19 mouse cellular contexts compared by ENCODE assay signal in the genomic region with DNA sequence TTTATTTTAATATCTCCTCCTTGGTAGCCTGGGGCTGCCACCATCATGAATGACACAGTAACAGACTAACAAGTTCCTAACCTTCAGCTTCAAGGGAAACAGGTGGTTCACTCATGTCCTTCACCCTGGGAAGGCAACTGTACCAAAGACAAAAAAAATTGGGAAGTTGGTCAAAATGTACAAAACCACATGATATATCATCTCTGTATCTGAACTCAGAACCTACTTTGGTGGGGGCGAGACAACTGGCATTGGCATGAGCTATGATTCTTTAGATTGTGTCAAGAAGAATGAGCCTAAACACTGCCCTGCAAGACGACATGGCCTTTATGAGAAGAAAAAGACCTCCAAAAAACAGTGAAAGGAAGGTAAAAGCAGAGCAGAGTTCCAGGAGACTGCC.
"Had no signal": no experiment of that assay in that cellular context is flagged by ENCODE, and none has a peak within 500 bp of the region (broad histone marks: within the 10 kb centered on the region; RNA-seq: fewer than 3 reads in every experiment).

No protein-coding gene starts in this region.

- ATAC-seq: midbrain, embryonic 16.5 days had no signal

- H3K27me3 ChIP-seq: midbrain, embryonic 12.5 days; neural tube, embryonic 13.5 days; neural tube, embryonic 15.5 days; stomach, embryonic 15.5 days had no signal

- H3K9me3 ChIP-seq: midbrain, embryonic 10.5 days; midbrain, embryonic 12.5 days; neural tube, embryonic 13.5 days; neural tube, embryonic 15.5 days; stomach, embryonic 15.5 days had no signal

- DNase-seq: lung, adult 18-20 months; lung, embryonic 14.5 days; lung, postnatal 10 days; lung, postnatal 4 days; retina, postnatal 1 day; right cerebral cortex, adult 18-20 months; right cerebral cortex, postnatal 25 days; right cerebral cortex, postnatal 4 days; thymus, adult 2 months; thymus, postnatal 25 days; thymus, postnatal 4 days had no signal

- H3K4me3 ChIP-seq: midbrain, embryonic 10.5 days; midbrain, embryonic 12.5 days; myocyte; neural tube, embryonic 13.5 days; neural tube, embryonic 15.5 days; stomach, embryonic 15.5 days had no signal

- H3K4me1 ChIP-seq: midbrain, embryonic 10.5 days; midbrain, embryonic 12.5 days; neural tube, embryonic 13.5 days; neural tube, embryonic 15.5 days; stomach, embryonic 15.5 days had no signal

- H3K27ac ChIP-seq: midbrain, embryonic 10.5 days; midbrain, embryonic 12.5 days; neural tube, embryonic 13.5 days; neural tube, embryonic 15.5 days; stomach, embryonic 15.5 days; stomach, postnatal 0 days had no signal

- H3K36me3 ChIP-seq: midbrain, embryonic 10.5 days; midbrain, embryonic 12.5 days; neural tube, embryonic 13.5 days; neural tube, embryonic 15.5 days; stomach, embryonic 15.5 days had no signal

- H3K9ac ChIP-seq: lung, embryonic 14.5 days; midbrain, embryonic 12.5 days; neural tube, embryonic 13.5 days; neural tube, embryonic 15.5 days; stomach, embryonic 15.5 days had no signal
